Mouse (Mus musculus) left cerebral cortex, postnatal 4 days (tissue): ENCODE data around the gene Ggt1. TPM values are rescaled to one million over a fixed set of nuclear protein-coding genes. Genes with fewer than 3 reads are reported as not detected.
A peak's percentile ranks its signal among the peaks of the same experiment; 100 is the strongest.
"Not testable (repeated sequence)": the region's sequence is repeated elsewhere in the genome, so short reads cannot be mapped to it uniquely, and the experiment has no call there.

Experiments used
- DNase-seq: peaks from one replicate; pipeline ENCODE4 v3.0.0-alpha.2; 2022
- intact Hi-C: fragments of 180-260 bp; cut with DNase I; formaldehyde crosslinking; loops from one replicate; pipeline ENCODE4 v1.15.1; 2025
- total RNA-seq, 2 experiments: library from RNA; stranded (reverse); gene quantifications; 2 replicates each; pipeline ENCODE4 v1.2.3; 2021

The Ggt1 gene
- 1 to 10 TPM; 3.1 to 3.5 TPM for total RNA-seq

DNA sequence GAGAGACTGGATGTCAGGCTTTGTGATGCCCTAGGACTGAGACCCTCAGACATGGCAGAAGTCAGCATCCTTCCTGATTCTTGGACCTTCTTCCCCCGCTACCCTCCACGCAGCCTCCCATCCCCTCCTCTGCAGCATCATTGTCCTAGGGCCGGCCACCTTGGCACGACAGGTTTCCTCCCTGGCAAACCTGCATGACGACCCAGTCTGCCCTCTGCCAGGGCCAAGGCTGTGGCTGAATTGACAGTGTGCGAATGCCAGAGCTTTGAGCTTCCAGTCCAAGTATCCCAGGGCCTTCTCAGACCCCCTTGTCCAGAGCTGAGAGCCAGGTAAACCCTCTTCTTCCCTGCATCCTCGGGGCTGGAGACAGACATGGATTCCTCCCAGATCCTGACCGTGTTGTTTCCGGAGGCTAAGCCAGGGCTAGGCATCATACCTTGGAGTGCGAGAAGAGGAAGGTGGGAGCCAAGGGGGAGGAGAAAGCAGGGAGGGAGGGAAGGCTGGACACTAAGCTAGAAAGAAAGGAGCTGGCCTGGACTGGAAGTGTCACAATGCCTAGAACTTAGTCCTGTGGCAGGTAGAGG is at the start of gene Ggt1:
TSS of gene Ggt1 (plus strand) at position 534 of the 584 bp plus-strand sequence.
- intact Hi-C loops, result no loop called here
- no peak for DNase-seq

DNA sequence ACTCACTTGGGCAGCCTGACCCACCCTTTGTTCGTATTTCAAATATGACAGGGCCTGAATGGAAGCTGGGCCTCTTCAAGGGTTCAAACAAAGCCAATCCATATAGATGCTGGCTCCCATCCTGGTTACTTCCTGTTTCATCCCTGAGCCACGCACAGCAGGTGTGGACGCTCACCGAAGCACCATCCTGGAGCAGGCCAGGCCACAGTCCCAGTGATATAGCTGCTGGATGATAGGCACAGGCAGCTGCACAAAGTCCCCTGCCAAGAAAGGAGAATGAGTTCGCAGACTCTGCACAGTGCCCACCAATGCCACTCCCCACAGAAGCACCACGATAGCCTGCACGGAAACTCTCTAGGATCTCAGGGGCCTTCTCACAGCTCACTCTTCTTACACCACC is 49.5 kb upstream of the Ggt1 start:
- intact Hi-C loops, result no loop called here
- no peak for DNase-seq

DNA sequence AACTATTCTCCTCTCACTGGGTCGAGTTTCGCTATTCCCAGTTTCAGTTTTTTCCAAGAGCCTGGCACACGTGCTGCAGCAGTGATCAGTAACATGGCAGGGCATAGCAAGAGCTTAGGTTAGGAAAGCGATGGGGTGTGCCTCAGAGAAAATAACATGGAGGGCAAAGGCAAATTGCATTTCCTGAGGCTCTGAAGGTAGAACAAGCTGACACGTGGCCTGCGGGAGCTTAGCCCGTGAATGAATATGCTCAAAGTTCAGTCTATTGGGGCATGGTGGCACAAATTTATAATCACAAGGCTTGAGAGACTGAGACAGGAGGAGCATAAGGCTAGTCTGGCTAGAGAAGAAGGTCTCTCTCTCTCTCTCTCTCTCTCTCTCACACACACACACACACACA is 48.6 kb upstream of the Ggt1 start:
- DNase-seq, result no peak
- intact Hi-C loops, result no loop called here

DNA sequence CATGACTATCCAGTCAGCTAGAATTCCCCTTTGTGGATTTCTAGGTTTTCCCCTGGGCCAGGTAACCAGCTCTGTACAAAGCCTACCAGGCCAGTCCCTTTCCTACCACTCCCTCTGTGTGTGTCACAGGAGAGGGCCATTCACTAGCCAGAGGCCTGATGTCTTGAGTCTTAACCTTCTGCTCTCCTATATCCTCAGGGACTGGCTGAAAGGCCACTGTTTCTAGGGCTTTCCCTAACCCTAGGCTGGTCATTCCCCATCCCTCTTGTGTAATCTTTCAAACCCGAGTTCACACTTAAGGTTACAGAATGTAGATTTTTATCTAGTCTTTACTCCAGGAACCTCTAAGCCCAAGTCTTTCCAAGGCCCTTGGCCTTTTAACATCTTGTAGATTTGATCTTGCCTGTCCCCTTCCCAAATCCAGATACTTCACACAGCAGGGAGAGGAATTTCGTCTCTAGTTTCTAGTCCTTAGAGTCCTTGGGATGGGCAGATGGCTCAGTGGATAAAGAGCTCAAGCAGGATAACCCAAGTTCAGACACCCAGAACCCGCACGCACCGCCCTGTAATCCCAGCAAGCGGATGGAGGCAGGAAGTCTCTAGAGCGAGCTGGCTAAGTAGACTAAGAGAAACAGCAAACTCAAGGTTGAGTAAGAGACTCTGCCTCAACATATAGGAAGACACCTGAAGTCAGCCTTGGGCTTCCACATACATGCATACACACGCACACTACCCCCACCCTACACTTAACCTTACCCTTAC is 47.9 kb upstream of the Ggt1 start:
- DNase-seq, result no peak
- intact Hi-C loops, result no loop called here

DNA sequence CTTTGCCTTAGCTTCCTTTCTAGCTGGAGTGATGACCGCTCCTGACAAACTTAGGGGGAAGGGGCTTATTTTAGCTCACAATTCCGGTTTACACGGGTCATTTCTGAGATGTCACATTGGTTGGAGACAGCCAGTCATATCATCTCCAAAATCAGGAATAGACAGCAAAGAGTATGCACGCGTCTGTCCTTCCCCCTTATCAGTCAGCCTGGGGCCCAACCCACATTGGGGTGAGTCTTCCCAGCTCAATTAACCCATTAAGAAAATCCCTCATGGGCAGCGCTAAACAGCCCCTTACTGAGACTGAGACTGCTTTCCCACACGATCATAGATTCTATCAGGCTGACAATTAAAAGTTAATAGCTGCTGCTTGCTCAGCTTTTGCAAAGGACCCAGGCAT is 47.0 kb upstream of the Ggt1 start:
- intact Hi-C loops, result no loop called here
- no peak for DNase-seq

DNA sequence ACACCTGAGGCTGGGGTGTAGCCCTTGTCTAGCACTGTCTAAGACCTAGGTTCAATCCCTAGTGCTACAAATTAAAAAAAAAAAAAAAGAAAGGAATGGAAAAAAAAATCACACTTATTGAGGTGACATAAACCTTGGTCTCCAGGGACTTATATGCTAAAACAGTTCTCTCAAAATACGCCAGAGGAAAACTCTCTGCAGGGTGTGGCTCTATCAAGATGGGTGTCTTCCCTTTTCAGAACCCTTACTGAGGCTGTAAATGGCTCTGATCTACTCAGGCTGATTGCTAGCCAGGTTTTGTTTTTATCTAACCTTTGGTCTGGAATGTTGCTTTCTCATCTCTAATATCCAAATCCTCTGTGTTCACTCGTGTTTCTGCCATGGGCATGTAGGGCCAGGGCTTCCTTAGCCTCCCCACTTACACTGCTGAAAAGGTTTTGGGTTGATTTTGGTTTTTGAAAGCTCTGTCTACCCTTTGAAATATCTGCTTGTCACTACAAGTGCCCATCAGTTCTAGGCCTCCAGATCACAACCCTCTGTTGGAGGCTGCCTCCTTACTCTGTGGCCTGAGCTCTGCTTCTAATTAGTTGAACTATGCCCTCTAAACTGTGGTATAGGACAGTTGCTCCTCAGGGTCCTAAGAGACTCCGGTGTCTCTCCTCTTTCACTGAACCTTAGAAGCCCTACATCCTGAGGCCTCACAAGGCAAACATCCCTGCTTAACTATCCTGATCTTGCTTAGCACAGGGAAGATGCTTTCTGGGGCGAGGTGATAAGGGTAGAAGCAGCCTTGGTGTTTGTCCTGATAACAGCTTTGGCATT is 46.0 kb upstream of the Ggt1 start:
- intact Hi-C loops, result no loop called here
- no peak for DNase-seq

DNA sequence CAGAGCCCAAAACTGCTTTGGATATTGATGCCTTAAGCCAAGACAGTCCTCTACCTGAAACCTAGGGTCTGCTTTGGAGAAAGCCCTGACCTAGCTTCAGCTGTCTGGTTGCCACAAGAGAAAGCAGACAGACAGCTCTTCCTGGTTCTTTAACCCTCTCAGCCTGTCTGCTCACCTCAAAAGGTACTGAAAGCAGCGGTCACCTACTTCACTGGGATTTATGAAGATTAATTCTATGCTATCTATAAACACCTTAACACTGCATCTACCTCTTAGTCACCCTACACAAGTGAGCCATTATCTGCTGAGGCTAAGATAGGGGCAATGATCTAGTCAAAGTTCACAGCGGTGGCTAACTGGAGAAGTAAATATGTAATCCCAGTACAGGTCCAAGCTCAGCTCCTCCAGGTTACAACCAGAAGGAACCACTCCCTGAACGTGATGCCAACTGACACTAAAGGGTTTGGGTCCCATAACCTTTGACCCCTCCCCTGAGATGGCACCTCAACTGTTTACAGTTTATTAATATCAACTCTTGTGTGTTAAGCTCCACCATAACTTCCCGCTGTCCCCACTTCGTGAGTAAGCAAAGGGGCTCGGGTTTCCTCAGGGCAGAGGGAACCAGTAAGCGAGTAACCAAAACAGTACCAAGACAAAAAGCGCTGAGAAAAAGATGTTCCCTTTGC is 45.2 kb upstream of the Ggt1 start:
- intact Hi-C loops, result no loop called here
- no peak for DNase-seq

DNA sequence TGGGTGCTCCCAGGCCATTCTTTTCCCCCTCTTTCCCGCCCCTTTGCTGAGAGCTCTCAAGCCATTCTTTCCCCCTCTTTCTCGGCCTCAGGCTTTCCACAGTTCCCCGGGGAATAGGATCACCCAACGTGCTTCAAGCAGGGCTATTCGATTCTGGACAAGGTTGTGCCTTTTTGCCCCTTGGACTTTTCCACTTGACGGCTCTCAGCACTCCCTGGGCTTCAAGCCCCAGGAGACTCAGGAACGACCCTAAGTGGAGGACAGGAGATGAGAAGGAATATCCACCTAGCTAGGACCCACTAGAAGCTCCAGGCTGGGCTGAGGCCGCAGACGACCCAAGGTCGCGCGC is 44.7 kb upstream of the Ggt1 start:
- intact Hi-C loops, result no loop called here
- no peak for DNase-seq

DNA sequence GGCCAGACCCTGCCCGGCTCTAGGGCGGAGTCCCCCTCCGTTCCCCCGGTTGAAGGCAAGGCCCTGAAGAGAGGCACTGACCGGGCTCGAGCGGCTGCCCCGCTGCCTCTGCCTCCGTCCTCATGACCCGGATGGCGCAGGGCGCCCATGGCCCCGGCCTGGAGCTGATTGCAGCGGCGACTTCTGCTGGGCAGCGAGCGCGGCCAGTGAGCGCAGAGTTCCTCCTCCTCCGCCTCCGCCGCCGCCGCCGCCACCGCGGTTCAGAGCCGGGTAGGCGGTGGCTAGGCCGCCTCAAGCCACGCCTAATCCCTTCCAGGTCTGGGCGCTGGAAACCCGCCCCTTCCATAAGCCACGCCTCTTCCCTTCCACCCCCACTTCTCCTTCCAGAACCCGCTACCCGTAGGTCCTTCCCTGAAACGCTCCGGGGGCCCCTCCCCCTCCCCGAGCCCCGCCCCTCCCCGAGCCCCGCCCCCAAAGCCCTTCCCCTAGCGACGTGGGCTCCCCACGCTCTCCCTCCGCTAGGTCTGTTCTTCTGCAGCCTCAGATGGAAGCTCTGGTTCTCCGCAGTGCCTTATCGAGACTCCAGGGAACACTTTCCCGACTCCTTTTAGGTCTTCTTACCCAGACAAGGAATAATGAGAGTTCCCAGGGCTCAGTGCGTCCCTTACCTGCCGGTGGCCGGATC is 44.2 kb upstream of the Ggt1 start, which contains the start of gene Snrpd3:
TSS of gene Snrpd3 (plus strand) at position 479 of the 685 bp plus-strand sequence.
- DNase-seq, result peak; percentile 94
- intact Hi-C loops, result no loop called here

DNA sequence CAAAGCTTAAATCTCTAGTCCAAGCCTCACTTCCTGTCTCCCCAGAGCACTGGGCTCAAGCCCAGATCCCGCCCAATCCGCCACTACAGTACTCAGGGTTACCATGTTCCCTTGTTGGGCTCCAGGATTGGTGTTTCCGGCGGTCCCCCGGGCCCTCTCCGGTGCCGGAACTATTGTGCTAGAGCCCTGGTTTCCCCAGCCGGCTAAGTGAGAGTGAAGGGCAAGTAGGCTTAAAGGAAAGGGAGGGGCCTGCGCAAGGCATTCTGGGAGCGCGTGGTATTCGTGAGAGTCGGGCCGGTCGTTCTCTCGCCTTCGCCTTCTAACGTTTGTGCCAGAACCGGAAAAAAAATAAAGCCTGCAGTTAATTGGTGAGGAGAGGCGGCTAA is 43.7 kb upstream of the Ggt1 start, which contains the start of gene Gucd1:
TSS of gene Gucd1 (minus strand) at position 215 of the 386 bp plus-strand sequence.
- intact Hi-C loops, result no loop called here
- peak; percentile 98 for DNase-seq

DNA sequence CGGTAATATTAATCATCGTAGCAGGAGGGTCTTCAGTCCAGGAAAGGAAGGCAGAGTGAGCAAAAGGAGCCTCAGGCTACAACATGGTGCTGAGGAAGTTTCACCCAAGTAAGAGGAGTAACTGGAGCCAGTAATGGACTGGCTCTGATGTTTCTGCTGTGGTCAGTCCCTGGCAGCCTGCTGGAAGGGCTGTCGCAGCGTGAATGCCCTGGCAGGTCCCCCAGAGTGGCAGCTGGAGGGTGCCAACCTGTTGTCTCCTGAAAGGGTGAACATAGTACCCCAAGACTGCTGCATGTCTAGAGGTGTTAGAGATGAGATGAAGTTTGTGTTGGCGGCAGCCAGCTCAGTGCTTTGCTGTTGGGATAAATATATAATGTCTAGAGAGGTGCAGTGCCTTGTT is 40.8 kb upstream of the Ggt1 start:
- no peak for DNase-seq
- intact Hi-C loops, result no loop called here

DNA sequence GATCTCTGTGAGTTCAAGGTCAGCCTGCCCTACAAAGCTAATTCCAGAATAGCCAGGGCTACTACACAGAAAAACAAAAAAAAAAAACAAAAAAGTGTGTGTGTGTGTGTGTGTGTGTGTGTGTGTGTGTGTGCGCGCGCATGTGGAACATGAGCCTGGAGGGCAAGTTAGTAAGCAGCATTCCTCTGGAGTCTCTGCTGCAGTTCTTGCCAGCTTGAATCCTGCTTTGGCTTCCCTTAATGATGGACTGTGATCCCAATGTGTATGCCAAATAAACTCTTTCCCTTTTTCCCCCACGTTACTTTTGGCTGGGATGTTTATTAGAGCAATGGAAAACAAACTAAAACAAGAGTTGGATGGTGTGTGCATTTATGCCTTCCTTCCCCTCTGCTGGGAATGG is 39.8 kb upstream of the Ggt1 start:
- intact Hi-C loops, result no loop called here
- no peak for DNase-seq

DNA sequence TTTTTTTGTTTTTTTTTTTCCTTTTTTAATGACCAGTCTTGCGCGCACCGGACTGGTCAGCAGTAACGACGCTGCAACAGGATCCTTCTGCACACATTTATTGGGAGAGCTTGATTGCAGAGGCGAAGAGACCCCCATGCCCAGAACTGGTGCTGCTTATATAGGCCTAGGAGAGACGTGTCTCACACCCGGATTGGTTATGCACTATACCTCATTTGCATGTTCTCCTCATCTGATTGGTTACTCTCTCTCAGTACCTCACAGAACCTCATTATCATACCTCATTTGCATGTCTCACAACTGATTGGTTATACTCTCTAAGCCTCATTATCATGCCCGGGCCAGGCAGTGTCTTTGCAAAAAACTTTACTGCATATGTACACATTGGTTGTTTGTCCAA is 36.0 kb upstream of the Ggt1 start:
- DNase-seq, intact Hi-C loops: not testable (repeated sequence)

DNA sequence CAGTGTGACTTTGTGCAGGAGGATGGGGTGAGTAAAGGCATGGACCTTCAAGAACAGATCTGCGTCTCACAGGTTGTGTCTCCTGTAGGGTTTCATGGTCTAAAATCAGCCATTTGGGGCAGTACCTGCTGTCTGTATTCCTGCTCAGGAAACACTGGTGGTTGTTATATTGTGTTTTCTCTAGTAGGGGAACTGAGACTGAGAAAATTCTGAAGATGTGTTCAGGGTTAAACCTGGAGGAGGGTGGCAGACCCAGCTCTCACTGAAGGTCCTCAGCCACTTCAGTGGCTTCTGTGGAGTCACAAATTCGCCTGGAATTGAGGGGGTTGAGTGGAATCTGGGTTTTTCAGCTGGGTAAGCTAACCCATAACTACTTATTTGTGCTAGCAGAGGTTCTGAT is 31.1 kb upstream of the Ggt1 start:
- intact Hi-C loops, result no loop called here

DNA sequence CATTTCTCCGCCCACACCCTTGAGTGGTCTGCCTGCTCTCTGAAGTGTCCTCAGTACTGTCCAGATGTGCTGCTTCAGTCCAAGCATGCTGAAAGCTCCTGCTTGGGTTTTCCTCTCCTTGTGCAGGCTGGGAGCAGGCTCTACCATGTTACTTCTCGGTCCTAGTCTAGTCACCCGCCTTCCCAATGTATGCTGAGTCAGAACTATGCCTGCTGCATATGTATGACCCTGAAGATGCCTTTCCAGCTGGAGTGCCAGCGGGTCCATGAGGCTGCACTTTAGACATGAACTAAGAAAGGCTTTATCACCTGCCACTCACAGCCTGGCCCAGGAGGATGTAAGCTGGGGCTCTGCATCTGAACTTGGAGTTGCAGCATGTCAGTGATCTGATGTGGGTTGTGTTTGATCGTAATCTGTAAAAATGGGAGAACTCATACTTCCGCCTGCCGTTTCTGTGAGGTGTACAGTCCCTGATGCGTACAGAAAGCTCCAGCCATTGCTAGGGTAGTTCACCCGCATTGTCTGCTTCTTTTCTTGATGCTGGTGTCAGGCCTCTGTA is 29.8 kb upstream of the Ggt1 start:
- intact Hi-C loops, result no loop called here
- no peak for DNase-seq

More for the DNA sequence above, 31.1 kb upstream of the Ggt1 start:
- DNase-seq, result no peak

DNA sequence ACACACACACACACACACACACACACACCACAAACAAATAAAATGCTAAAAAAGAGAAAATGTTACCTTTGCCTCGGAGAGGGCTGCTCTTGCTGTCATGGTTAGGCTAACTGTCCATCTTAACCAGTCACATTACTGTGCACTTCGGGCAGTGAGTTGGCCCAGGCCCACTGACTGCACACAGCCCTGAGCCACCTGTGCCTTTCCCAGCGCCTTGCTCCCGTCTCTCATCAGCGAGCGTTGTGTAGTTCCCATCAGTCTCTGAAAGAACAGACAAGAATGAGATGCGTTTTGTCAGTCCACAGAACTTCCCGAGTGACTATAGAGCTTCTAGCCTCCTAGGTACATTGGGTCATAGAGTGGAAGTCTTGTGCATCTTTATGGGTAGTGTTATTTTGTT is 27.2 kb upstream of the Ggt1 start:
- intact Hi-C loops, result no loop called here
- no peak for DNase-seq

DNA sequence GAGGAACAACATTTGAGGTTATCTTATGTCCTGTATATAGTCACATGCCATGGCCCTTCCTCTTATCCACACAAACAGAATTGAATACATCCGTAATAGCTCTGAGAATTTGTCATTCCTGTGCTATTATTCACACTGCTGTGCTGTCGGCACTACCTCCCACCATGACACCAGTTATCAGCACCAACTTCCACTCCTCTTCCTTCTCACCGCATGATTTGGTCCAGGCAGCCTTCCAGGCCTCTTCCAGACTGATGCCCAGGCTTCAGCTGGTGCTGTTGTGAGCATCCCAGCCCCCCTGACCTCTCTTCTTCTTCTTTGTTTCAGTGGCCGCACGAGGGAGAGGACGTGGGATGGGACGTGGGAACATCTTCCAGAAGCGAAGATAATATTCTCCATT is 26.5 kb upstream of the Ggt1 start:
- intact Hi-C loops, result no loop called here
- peak; percentile 84 for DNase-seq

DNA sequence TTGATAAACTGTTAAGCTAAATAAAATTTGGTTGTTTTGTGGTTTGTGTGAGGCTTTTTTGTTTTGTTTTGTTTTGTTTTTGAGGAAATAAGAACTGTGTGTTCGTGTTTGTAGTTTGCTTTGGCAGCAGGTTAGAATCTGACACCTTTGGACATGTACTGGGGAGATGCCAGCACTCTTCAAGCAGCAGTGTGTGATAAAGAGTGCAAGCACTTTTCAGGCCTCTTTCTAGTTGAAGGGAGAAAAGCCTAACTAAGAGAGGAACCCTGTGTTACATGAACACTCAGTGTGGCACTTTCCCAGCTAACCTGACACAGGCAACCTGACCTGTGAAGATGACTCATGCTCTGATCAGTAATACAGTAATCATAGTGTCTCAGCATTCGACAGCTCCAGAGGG is 26.0 kb upstream of the Ggt1 start:
- DNase-seq, result no peak
- intact Hi-C loops, result no loop called here

DNA sequence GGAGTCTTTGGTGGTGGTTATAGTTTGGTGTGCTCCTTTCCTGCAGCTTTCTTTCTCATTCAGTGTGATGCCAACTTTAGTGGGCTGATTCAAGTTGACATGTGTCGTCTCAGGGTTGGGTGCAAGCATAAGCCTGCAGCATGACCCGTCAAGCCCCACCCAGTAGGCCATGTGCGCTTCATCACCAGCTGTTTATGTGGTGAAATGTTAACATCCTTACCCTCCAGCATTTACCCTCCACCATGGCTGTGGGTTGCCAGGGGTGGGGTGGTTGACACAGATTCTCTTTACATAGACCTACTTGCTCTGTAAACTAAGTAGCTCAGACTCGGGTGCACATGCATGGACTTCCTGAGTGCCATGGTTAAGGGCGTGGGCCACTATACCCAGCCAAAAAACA is 25.3 kb upstream of the Ggt1 start:
- no peak for DNase-seq
- intact Hi-C loops, result no loop called here

DNA sequence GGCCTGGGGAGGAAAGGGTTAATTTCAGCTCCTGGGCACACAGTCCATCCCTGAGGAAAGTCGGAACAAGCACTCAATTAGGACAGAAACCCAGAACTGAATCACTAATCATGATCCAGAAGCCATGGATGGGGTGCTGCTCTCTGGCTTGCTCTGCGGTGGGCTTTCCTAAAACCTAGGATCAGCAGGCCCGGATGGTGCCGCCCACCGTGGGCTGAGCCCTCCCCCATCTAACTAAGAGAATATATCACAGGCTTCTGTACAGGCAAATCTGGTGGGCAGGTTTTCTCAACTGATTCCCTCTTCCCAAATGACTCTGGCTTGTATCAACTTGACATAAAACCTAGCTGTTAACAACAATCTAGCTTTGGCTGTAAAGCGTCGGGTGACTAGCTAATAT is 13.5 kb upstream of the Ggt1 start:
- intact Hi-C loops, result no loop called here
- DNase-seq, result no peak
